Mouse (Mus musculus): Measurements from ENCODE around the gene Ccdc173. TPM values are rescaled to one million over a fixed set of nuclear protein-coding genes. Genes with fewer than 3 reads are reported as not detected.

The Ccdc173 gene
- polyA plus RNA-seq (2012; ENCODE audit: low replicate concordance): not detected in 2 replicates

DNA sequence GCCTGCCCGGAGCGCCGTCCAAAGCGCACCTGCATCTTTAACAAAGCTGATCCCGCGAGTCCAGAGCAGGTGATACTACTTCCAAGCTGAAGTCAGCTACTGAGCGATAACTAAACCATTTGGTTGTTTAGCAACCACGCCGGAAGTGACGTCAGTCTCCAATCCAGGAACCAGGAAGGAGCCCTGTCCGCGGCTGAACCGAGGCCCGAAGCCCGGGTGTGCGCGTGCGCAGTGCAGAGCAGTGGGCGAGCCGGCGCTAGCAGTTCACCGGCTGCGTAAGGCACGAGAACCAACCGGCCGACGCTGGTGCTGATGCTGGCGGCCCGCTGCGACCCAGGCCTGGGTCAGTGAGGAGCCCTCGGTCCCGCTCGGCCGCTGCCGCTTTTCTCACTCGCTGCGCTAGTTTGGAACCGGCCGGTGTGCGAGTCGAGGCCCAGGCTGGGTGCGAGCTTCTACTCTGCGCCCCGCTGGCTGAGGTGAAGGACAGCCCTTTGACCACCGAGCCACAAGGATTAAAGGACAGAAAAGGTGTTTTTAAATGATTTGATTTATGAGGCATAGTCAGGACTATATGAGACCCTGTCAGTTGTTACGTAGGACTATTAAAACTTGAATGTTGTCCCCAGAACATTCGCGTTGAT lies at the start of gene Ccdc173, which contains the start of gene Phospho2:
Gene Ccdc173, minus strand, starts transcription at position 147 of the 641 bp plus-strand sequence.
Gene Phospho2, plus strand, starts transcription at position 195 of the 641 bp plus-strand sequence.

DNA sequence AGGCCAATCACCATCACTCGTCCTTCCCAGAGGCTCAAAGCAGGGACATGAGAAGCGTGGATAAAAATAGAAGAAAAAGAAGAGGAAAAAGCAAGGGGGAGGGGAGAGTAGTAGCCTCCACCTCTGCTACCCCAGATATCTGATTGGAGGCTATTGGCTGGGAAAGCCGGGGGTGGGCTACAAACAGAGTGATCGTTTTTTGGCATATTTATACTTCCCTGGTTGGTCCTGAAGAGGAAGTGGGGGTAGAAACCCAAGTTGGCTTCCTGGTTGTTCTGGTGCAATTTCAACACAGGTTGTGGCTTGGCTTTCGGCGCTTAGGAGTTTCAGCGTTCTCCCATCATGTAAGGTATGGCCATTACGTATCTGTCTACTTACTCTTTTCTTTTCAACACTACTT lies 32.3 kb upstream of the Ccdc173 start, which contains the start of gene Klhl23:
Gene Klhl23, plus strand, starts transcription at position 234 of the 400 bp plus-strand sequence.

DNA sequence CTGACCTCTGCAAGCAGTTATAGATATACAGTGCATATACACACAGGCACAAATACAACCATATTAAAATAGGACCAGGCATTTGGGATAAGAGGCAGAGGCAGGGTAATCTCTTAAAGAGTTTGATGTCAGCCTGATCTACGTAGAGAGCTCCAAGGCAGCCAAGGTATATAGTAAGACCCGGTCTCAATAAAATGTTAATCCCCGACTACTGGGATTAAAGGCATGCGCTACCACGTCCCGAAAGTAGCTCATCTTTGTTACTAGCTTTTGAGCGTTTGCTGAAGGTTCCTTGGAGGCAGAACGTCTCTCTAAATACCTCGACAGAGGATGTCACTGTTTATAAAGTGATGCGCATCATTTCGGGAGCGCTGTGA lies 67.1 kb downstream of the Ccdc173 start, which contains the start of gene Ppig:
Gene Ppig, plus strand, starts transcription at position 273 of the 377 bp plus-strand sequence.

DNA sequence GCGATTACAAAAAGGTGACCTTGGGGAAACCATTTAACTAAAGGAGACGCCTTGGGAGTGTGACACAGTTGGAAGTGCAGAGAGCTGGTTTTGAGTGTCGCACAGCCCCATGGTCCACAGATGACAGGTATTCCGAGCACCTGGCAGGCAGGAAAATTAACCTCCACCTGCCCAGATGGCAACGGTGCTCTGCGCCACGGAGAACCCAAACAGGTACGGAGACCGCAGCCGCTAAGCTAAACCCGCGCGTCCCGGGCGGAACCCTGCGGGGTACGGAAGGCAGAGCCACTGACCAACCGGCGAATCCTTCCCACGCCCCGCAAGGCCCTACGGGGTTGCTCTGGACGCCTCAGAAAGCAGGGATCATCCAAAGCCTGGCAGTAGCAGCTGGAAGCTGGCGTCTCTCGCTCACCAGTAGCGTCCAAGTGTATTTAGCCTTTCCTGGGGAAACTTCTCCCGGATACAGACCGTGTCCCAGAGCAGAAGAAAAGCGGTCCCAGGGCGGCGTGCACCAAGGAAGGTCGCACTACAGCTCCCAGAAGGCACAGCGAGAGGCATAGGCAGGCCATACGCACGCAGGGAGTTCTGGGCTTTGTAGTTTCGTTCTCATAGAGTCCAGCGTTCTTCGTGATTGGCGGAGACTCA lies 76.3 kb downstream of the Ccdc173 start, which contains the start of gene Fastkd1:
Gene Fastkd1, minus strand, starts transcription at position 536 of the 645 bp plus-strand sequence.

Other genes starting within 250 kb of the Ccdc173 start
- not detected in 2 replicates for gene Lrp2, start 203.5 kb downstream of the Ccdc173 start, polyA plus RNA-seq (2012; ENCODE audit: low replicate concordance)
- not detected in 2 replicates for gene Bbs5, start 142.4 kb downstream of the Ccdc173 start, polyA plus RNA-seq (2012; ENCODE audit: low replicate concordance)
- gene Klhl41, start 119.5 kb downstream of the Ccdc173 start, polyA plus RNA-seq (2012; ENCODE audit: low replicate concordance): not detected in 2 replicates
- gene Fastkd1, start 76.1 kb downstream of the Ccdc173 start, polyA plus RNA-seq (2012; ENCODE audit: low replicate concordance): 0.12 and 0.72 TPM in 2 replicates
- gene Ppig, start 67.0 kb downstream of the Ccdc173 start, polyA plus RNA-seq (2012; ENCODE audit: low replicate concordance): 8.2 and 14.0 TPM in 2 replicates
- 4.4 and 19.8 TPM in 2 replicates for gene Phospho2, start within 50 bp of the Ccdc173 start, polyA plus RNA-seq (2012; ENCODE audit: low replicate concordance)
- gene Klhl23, start 32.4 kb upstream of the Ccdc173 start, polyA plus RNA-seq (2012; ENCODE audit: low replicate concordance): 0.16 and 4.1 TPM in 2 replicates
- gene Ssb, start 72.0 kb upstream of the Ccdc173 start, polyA plus RNA-seq (2012; ENCODE audit: low replicate concordance): 2.6 and 8.2 TPM in 2 replicates
- 160 and 164 TPM in 2 replicates for gene Mettl5, start 96.0 kb upstream of the Ccdc173 start, polyA plus RNA-seq (2012; ENCODE audit: low replicate concordance)
- 12.0 and 16.4 TPM in 2 replicates for gene Ubr3, start 107.7 kb upstream of the Ccdc173 start, polyA plus RNA-seq (2012; ENCODE audit: low replicate concordance)
- not detected in 2 replicates for gene Myo3b, start 249.6 kb upstream of the Ccdc173 start, polyA plus RNA-seq (2012; ENCODE audit: low replicate concordance)